Mouse (Mus musculus) midbrain, embryonic 11.5 days (tissue): ENCODE measurements around the gene Vmn1r95. TPM values are rescaled to one million over a fixed set of nuclear protein-coding genes. Genes with fewer than 3 reads are reported as not detected.
"Not testable (repeated sequence)": the region's sequence is repeated elsewhere in the genome, so short reads cannot be mapped to it uniquely, and the experiment has no call there.

Experiments
- ATAC-seq: fragments of 200-750 bp; cut with Nextera tagmentation; 2 replicates; pipeline ENCODE4 v1.8.0; 2017; ENCODE audit warnings: moderate TSS enrichment, moderate library complexity; ENCODE audit not compliant: low FRiP score
- DNase-seq: peaks from one replicate; pipeline ENCODE4 v3.0.0; 2015; ENCODE audit warnings: low spot score; ENCODE audit errors: missing footprints
- H3K27ac ChIP-seq: fragments of 300-500 bp; sonication (generic); 2 replicates; pipeline ENCODE4 v1.5.1; 2014; ENCODE audit warnings: low read depth, low read length
- H3K27me3 ChIP-seq: fragments of 300-500 bp; sonication (generic); 2 replicates; pipeline ENCODE4 v1.6.1; 2014; ENCODE audit warnings: mild to moderate bottlenecking, low read length, moderate library complexity, mixed read lengths; ENCODE audit not compliant: control insufficient read depth, insufficient read depth
- H3K36me3 ChIP-seq: fragments of 300-500 bp; sonication (generic); 2 replicates; pipeline ENCODE4 v1.6.1; 2014; ENCODE audit warnings: mild to moderate bottlenecking, low read length, moderate library complexity, mixed read lengths; ENCODE audit not compliant: control insufficient read depth, insufficient read depth
- H3K4me1 ChIP-seq: fragments of 300-500 bp; sonication (generic); 2 replicates; pipeline ENCODE4 v1.6.1; 2014; ENCODE audit warnings: low read length; ENCODE audit not compliant: control insufficient read depth, insufficient read depth
- H3K4me2 ChIP-seq: fragments of 300-500 bp; sonication (generic); 2 replicates; pipeline ENCODE4 v1.6.1; 2014; ENCODE audit warnings: mild to moderate bottlenecking, moderate library complexity
- H3K4me3 ChIP-seq: fragments of 300-500 bp; sonication (generic); 2 replicates; pipeline ENCODE4 v1.5.1; 2014; ENCODE audit warnings: low read depth, low read length
- H3K9ac ChIP-seq: fragments of 300-500 bp; sonication (generic); 2 replicates; pipeline ENCODE4 v1.6.1; 2014; ENCODE audit warnings: low read length
- H3K9me3 ChIP-seq: fragments of 300-500 bp; sonication (generic); 2 replicates; pipeline ENCODE4 v1.6.1; 2016; ENCODE audit warnings: low read length; ENCODE audit not compliant: control insufficient read depth
- WGBS: fragments of 180-500 bp; shearing (Covaris S2); extraction: QIAGEN DNeasy Blood & Tissue Kit; methylation state at CpG from one replicate; pipeline ENCODE4 v1.1.7; 2014; 5-methylcytosine and 5-hydroxymethylcytosine counted together
- polyA plus RNA-seq: library from polyadenylated mRNA; unstranded; fragments of >200 nt; fragmentation: Nextera tagmentation; extraction: Ambion mirVana; gene quantifications from 2 replicates; pipeline ENCODE4 v1.2.1, GENCODE M21; 2014

Vmn1r95 gene
- not detected in 2 replicates for polyA plus RNA-seq

GRCm38 (mm10) chr7:20193410-20193809 is at the start of gene Vmn1r95:
TSS of gene Vmn1r95 (plus strand) at chr7:20193710.
- not testable (repeated sequence) for ATAC-seq, H3K27me3 ChIP-seq, H3K4me1 ChIP-seq, H3K4me2 ChIP-seq, H3K27ac ChIP-seq, H3K9ac ChIP-seq, DNase-seq, H3K36me3 ChIP-seq, H3K4me3 ChIP-seq, H3K9me3 ChIP-seq
- WGBS: no CpG with 5 or more reads among the region's 3 CpGs

DNA sequence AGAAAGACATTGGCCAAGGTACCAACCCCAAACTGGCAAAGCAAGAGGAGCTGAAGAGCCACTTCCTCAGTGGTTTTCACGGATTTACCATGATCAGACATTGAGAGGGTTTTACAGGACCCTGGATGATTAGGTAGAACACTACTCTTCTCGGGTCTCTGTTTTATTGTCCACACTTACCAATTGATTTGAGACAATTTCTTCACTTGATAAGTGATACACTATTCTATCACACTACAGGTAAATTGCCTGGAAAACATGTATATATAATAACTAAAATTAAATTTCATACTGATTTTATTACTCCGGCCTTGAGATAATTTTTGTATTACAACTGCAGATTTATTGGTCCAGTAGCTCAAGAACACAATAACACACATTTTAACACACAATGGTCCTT is 25.2 kb upstream of the Vmn1r95 start, which contains the start of gene Vmn1r94:
TSS of gene Vmn1r94 (minus strand) at position 101 of the 400 bp plus-strand sequence.
- H3K9me3 ChIP-seq, H3K4me3 ChIP-seq, H3K4me2 ChIP-seq, H3K9ac ChIP-seq, H3K36me3 ChIP-seq, DNase-seq, H3K27me3 ChIP-seq, ATAC-seq, H3K4me1 ChIP-seq, H3K27ac ChIP-seq: not testable (repeated sequence)
- WGBS: no CpG with 5 or more reads among the region's 3 CpGs

GRCm38 (mm10) chr7:20205507-20205906 is 12.0 kb downstream of the Vmn1r95 start, which contains the start of gene Gm6164:
TSS of gene Gm6164 (minus strand) at chr7:20205607.
- WGBS: no CpG with 5 or more reads among the region's 2 CpGs
- not testable (repeated sequence) for ATAC-seq, H3K36me3 ChIP-seq, H3K4me2 ChIP-seq, DNase-seq, H3K4me1 ChIP-seq, H3K27me3 ChIP-seq, H3K9me3 ChIP-seq, H3K9ac ChIP-seq, H3K4me3 ChIP-seq, H3K27ac ChIP-seq

DNA sequence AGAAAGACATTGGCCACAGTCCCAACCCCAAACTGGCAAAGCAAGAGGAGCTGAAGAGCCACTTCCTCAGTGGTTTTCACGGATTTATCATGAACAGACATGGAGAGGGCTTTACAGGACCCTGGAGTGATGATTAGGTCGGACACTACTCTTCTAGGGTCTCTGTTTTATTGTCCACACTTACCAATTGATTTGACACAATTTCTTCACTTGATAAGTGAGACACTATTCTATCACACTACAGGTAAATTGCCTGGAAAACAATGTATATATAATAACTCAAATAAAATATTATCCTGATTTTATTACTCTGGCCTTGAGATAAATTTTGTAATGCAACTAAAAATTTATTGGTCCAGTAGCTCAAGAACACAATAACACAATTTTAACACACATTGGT is 40.2 kb downstream of the Vmn1r95 start, which contains the start of gene Gm4498:
TSS of gene Gm4498 (minus strand) at position 101 of the 400 bp plus-strand sequence.
- ATAC-seq, H3K36me3 ChIP-seq, H3K27ac ChIP-seq, DNase-seq, H3K4me3 ChIP-seq, H3K9me3 ChIP-seq, H3K9ac ChIP-seq, H3K4me1 ChIP-seq, H3K27me3 ChIP-seq, H3K4me2 ChIP-seq: not testable (repeated sequence)
- WGBS: no CpG with 5 or more reads among the region's 2 CpGs

Other genes starting within 250 kb of the Vmn1r95 start
- 0.20 TPM in 1 of 2 replicates, not detected in the other for gene Igsf23, start 243.0 kb upstream of the Vmn1r95 start, polyA plus RNA-seq
- gene Ceacam20, start 228.3 kb upstream of the Vmn1r95 start, polyA plus RNA-seq: not detected in 2 replicates
- not detected in 2 replicates for gene Nlrp9b, start 202.2 kb upstream of the Vmn1r95 start, polyA plus RNA-seq
- not detected in 2 replicates for gene Vmn1r91, start 94.0 kb upstream of the Vmn1r95 start, polyA plus RNA-seq
- not detected in 2 replicates for gene Gm16442, start 71.1 kb upstream of the Vmn1r95 start, polyA plus RNA-seq
- gene Vmn1r93, start 54.6 kb upstream of the Vmn1r95 start, polyA plus RNA-seq: not detected in 2 replicates
- gene Vmn1r94, start 25.3 kb upstream of the Vmn1r95 start, polyA plus RNA-seq: not detected in 2 replicates
- gene Gm6164, start 11.9 kb downstream of the Vmn1r95 start, polyA plus RNA-seq: not detected in 2 replicates
- not detected in 2 replicates for gene Gm4498, start 40.1 kb downstream of the Vmn1r95 start, polyA plus RNA-seq
- gene Gm5890, start 69.1 kb downstream of the Vmn1r95 start, polyA plus RNA-seq: not detected in 2 replicates
- gene Gm4133, start 140.4 kb downstream of the Vmn1r95 start, polyA plus RNA-seq: not detected in 2 replicates
- gene Gm5728, start 181.7 kb downstream of the Vmn1r95 start, polyA plus RNA-seq: not detected in 2 replicates
- not detected in 2 replicates for gene Vmn1r100, start 224.2 kb downstream of the Vmn1r95 start, polyA plus RNA-seq
- not detected in 2 replicates for gene Vmn1r101, start 248.9 kb downstream of the Vmn1r95 start, polyA plus RNA-seq